Mouse (Mus musculus) ES-Bruce4 (cell line): ENCODE data around the gene Wfdc12. TPM values are rescaled to one million over a fixed set of nuclear protein-coding genes. Genes with fewer than 3 reads are reported as not detected.
"Not testable (repeated sequence)": the region's sequence is repeated elsewhere in the genome, so short reads cannot be mapped to it uniquely, and the experiment has no call there.

Source experiments
- H3K27ac ChIP-seq: 2 replicates; pipeline ENCODE4 v1.5.1; 2012; ENCODE audit warnings: low read length, inconsistent platforms; ENCODE audit not compliant: insufficient read depth
- H3K27me3 ChIP-seq: 2 replicates; pipeline ENCODE4 v1.6.1; 2012; ENCODE audit warnings: mild to moderate bottlenecking, low read length, inconsistent platforms; ENCODE audit not compliant: control insufficient read depth, poor library complexity, insufficient read depth, severe bottlenecking
- H3K36me3 ChIP-seq: 2 replicates; pipeline ENCODE4 v1.6.1; 2012; ENCODE audit warnings: inconsistent platforms, mild to moderate bottlenecking, low read length, moderate library complexity; ENCODE audit not compliant: control insufficient read depth, poor library complexity, insufficient read depth, severe bottlenecking
- H3K4me1 ChIP-seq: one replicate; pipeline ENCODE4 v1.8.1; 2011; ENCODE audit warnings: low read length; ENCODE audit not compliant: control insufficient read depth, insufficient read depth
- H3K4me3 ChIP-seq: 2 replicates; pipeline ENCODE4 v1.5.1; 2011; ENCODE audit warnings: low read depth, mild to moderate bottlenecking, low read length
- H3K9ac ChIP-seq: 2 replicates; pipeline ENCODE4 v1.6.1; 2012; ENCODE audit warnings: low read depth, mild to moderate bottlenecking, inconsistent platforms; ENCODE audit not compliant: poor library complexity, severe bottlenecking
- H3K9me3 ChIP-seq: replicated peaks from 2 replicates; pipeline ENCODE4 v1.6.1; 2012; ENCODE audit warnings: mild to moderate bottlenecking, low read length, inconsistent platforms; ENCODE audit not compliant: control insufficient read depth, poor library complexity, insufficient read depth, severe bottlenecking
- CTCF ChIP-seq: IDR thresholded peaks from one replicate; pipeline ENCODE4 v1.8.1; 2011; ENCODE audit warnings: low read depth, low read length
- EP300 ChIP-seq: IDR thresholded peaks from 2 replicates; pipeline ENCODE4 v1.6.1; 2011; ENCODE audit warnings: low read depth, low read length; ENCODE audit not compliant: insufficient read depth
- POLR2A ChIP-seq: IDR thresholded peaks from one replicate; pipeline ENCODE4 v1.8.1; 2011; ENCODE audit warnings: low read length; ENCODE audit not compliant: insufficient read depth
- polyA plus RNA-seq: library from polyadenylated mRNA; stranded (reverse); fragments of >200 nt; gene quantifications from 2 replicates; pipeline ENCODE4 v1.2.4, GENCODE M21; 2011; ENCODE audit warnings: low read depth; ENCODE audit not compliant: missing spikeins, insufficient read depth, insufficient read length

The Wfdc12 gene
- polyA plus RNA-seq, 1 experiment = not detected

DNA sequence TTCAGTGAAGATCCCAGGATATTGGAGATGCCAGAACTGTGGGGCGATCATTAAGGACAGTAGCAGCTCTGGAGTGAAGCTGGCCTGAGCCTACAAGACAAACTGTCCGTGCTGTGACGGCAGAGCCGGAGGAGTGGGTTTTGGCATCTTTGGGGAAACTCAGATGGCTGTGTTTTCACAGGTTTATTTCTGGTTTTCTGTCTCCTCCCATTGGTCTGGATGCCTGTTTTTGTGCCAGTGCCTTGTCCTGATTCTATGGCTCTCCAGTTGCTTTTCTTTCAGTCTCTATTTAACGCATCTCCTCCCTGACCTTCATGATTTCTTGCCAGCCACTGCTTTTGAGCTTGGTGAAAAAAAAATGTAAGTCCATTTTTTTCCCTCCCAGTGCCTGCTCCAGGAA lies 22.3 kb upstream of the Wfdc12 start:
- TF ChIP-seq POLR2A = no peak
- no peak for TF ChIP-seq EP300
- TF ChIP-seq CTCF = no peak
- Histone ChIP-seq H3K4me3 (no peak overlapping the region), H3K9ac (no peak overlapping the region)

GRCm38 (mm10) chr2:164210892-164211291 lies 20.5 kb upstream of the Wfdc12 start:
- Histone ChIP-seq H3K36me3 (no peaks in the 10 kb centered on the region), H3K9me3 (peaks cover 3% of the 10 kb centered on the region; the same call in 1 of the 2 replicates), H3K9ac (no peak overlapping the region), H3K27ac (no peak overlapping the region), H3K4me1 (no peaks in the 10 kb centered on the region), H3K4me3 (no peak overlapping the region), H3K27me3 (no peaks in the 10 kb centered on the region)
- no peak for TF ChIP-seq EP300
- no peak for TF ChIP-seq POLR2A
- no peak for TF ChIP-seq CTCF

More for the DNA sequence above, 22.3 kb upstream of the Wfdc12 start:
- Histone ChIP-seq H3K36me3 (no peaks in the 10 kb centered on the region), H3K4me1 (no peaks in the 10 kb centered on the region), H3K27me3 (no peaks in the 10 kb centered on the region), H3K27ac (no peak overlapping the region), H3K9me3 (no peaks in the 10 kb centered on the region)

DNA sequence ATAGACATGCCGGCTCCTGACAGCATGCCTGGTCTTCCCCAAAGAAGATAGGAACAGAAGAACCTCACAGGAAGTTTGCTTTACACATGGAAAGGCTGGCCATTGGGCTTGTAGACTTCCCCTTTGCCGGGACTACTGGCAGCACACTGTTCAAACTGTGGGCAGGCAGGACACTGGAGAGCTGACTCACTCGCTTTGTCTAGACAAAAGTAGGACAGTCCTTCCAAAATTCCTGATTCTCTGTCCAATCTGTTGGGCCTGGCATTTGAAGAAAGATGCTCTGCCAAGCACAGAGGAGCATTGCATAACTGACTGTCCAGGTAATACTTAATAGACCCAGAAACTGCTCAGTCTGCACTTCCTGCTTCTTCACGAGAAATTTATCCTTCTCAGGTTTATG lies 16.3 kb upstream of the Wfdc12 start:
- H3K9me3 ChIP-seq = peaks cover 4% of the 10 kb centered on the region; the same call in 1 of the 2 replicates
- H3K4me1 ChIP-seq = no peaks in the 10 kb centered on the region
- H3K27me3 ChIP-seq = no peaks in the 10 kb centered on the region
- H3K27ac ChIP-seq = no peak overlapping the region
- H3K9ac ChIP-seq = no peak overlapping the region
- H3K4me3 ChIP-seq = no peak overlapping the region
- TF ChIP-seq EP300 (no peak), CTCF (no peak), POLR2A (no peak)
- H3K36me3 ChIP-seq = no peaks in the 10 kb centered on the region

DNA sequence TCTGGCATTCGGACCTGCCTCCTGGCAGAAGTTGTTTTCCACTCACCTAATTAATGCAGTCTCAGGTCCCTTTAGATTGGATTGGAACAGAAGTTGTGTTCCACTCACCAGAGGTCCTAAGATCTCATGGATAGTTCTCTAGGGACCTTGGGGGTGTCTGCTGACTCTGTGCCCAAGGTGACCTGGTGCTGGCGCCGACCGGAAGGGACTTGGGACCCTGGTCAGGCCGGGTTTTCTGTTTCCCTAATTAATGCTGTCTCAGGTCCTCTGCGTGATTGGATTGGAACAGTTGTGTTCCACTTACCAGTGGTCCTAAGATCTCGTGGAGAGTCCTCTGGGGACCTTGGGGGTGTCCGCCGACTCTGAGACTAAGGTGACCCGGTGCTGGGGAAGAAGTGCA lies 15.6 kb upstream of the Wfdc12 start:
- not testable (repeated sequence) for H3K27ac ChIP-seq, H3K4me3 ChIP-seq, H3K9me3 ChIP-seq, H3K4me1 ChIP-seq, H3K27me3 ChIP-seq, H3K9ac ChIP-seq, H3K36me3 ChIP-seq

DNA sequence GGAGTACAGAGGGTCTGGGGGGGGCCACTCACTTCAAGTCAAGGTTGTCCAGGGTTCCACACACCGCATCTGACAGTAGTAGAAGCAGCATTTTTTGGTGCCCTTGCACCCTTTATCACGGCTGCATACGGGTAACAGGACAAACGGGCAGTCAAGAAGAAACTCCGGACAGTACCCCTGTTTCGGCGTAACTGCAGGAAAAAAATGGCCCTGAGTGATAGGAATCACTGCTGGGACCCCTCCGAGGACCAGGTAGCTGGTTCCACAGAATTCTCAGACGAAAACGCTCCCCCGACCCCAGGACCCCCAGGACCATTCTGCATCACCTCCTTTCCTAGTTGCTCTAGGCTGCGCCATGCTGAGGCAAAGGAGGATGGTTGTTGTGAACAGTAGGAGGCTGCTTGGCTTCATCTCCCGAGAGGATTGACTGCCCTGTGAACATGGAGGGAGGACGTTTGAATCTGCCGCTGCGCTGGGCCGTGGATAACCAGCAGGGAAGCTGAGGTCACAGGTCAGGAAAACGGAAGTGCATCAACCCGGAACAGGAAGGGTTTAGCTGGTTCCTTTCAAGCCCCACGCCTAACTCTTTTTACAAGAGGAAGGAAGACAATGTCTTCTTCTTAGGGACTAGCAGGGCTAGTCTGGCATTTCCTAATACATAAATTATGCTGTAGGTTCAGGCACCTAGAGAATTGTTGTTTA lies 9.4 kb upstream of the Wfdc12 start, which contains the start of gene Wfdc15a:
Wfdc15a (minus strand) TSS at position 505 of the 702 bp plus-strand sequence.
- Histone ChIP-seq H3K9ac (no peak within 1 kb of the TSS), H3K27me3 (no peaks in the 10 kb centered on the region), H3K4me1 (no peaks in the 10 kb centered on the region), H3K4me3 (no peak within 1 kb of the TSS), H3K27ac (no peak within 1 kb of the TSS), H3K36me3 (no peaks in the 10 kb centered on the region), H3K9me3 (no peaks in the 10 kb centered on the region)
- TF ChIP-seq CTCF (no peak), EP300 (no peak), POLR2A (no peak)

GRCm38 (mm10) chr2:164196700-164196990 lies 6.2 kb upstream of the Wfdc12 start:
- Histone ChIP-seq H3K9me3 (no peaks in the 10 kb centered on the region), H3K27ac (no peak overlapping the region), H3K4me1 (no peaks in the 10 kb centered on the region), H3K4me3 (no peak overlapping the region), H3K36me3 (no peaks in the 10 kb centered on the region), H3K9ac (no peak overlapping the region), H3K27me3 (no peaks in the 10 kb centered on the region)
- TF ChIP-seq CTCF (no peak), POLR2A (no peak)
